Mouse (Mus musculus) right cerebral cortex, postnatal 4 days (tissue): ENCODE measurements around the gene Atrn.

Experiments
- DNase-seq: peaks from one replicate; pipeline ENCODE4 v3.0.0-alpha.2; 2022

The Atrn gene

GRCm38 (mm10) chr2:131040854-131041825 is 134.8 kb downstream of the Atrn start:
- DNase-seq = peak; percentile 74

GRCm38 (mm10) chr2:131042988-131043387 is 136.7 kb downstream of the Atrn start, which contains the start of gene Gfra4:
TSS of gene Gfra4 (minus strand) at chr2:131043088.
- no peak for DNase-seq

GRCm38 (mm10) chr2:131044354-131044852 is 138.1 kb downstream of the Atrn start:
- DNase-seq = no peak

GRCm38 (mm10) chr2:131044989-131045720 is 138.9 kb downstream of the Atrn start:
- no peak for DNase-seq

GRCm38 (mm10) chr2:131046025-131046424 is 139.7 kb downstream of the Atrn start:
- no peak for DNase-seq

GRCm38 (mm10) chr2:131052043-131052442 is 145.7 kb downstream of the Atrn start:
- DNase-seq = no peak

- DNase-seq = no peak
These were observed 146.6 kb downstream of the Atrn start for GRCm38 (mm10) chr2:131052862-131053418.

- no peak for DNase-seq
These were observed 147.8 kb downstream of the Atrn start for GRCm38 (mm10) chr2:131053851-131054645.

GRCm38 (mm10) chr2:131054646-131055264 is 148.5 kb downstream of the Atrn start:
- DNase-seq = no peak

- DNase-seq = peak; percentile 64
These were observed 149.3 kb downstream of the Atrn start for GRCm38 (mm10) chr2:131055631-131056030.

GRCm38 (mm10) chr2:131056191-131056590 is 149.9 kb downstream of the Atrn start:
- no peak for DNase-seq

- DNase-seq = no peak
These were observed 152.4 kb downstream of the Atrn start for GRCm38 (mm10) chr2:131058672-131059071.

- no peak for DNase-seq
These were observed 153.1 kb downstream of the Atrn start for GRCm38 (mm10) chr2:131059377-131059776.

- no peak for DNase-seq
These were observed 153.7 kb downstream of the Atrn start for GRCm38 (mm10) chr2:131059781-131060540.

GRCm38 (mm10) chr2:131060784-131061183 is 154.5 kb downstream of the Atrn start:
- DNase-seq = no peak

GRCm38 (mm10) chr2:131061607-131062006 is 155.3 kb downstream of the Atrn start:
- DNase-seq = no peak

GRCm38 (mm10) chr2:131063404-131063864 is 157.1 kb downstream of the Atrn start, which contains the start of gene Adam33:
TSS of gene Adam33 (minus strand) at chr2:131063814.
- DNase-seq = no peak

- DNase-seq = no peak
These were observed 160.0 kb downstream of the Atrn start for GRCm38 (mm10) chr2:131066342-131066741.

GRCm38 (mm10) chr2:131067481-131067880 is 161.2 kb downstream of the Atrn start:
- peak; percentile 33 for DNase-seq

GRCm38 (mm10) chr2:131072536-131072935 is 166.2 kb downstream of the Atrn start:
- no peak for DNase-seq
